Mouse (Mus musculus) lung, embryonic 15.5 days (tissue): ENCODE data around the gene Fstl1. TPM values are rescaled to one million over a fixed set of nuclear protein-coding genes. Genes with fewer than 3 reads are reported as not detected.

Source experiments
- ATAC-seq: fragments of 200-750 bp; cut with Nextera tagmentation; 2 replicates; pipeline ENCODE4 v1.8.0; 2017; ENCODE audit warnings: moderate number of reproducible peaks, borderline replicate concordance; ENCODE audit not compliant: low FRiP score, low TSS enrichment; ENCODE audit errors: extremely low read depth
- H3K27ac ChIP-seq: fragments of 300-500 bp; sonication (generic); 2 replicates; pipeline ENCODE4 v1.5.1; 2015; ENCODE audit warnings: moderate library complexity, mild to moderate bottlenecking, inconsistent platforms
- H3K27me3 ChIP-seq: fragments of 300-500 bp; sonication (generic); 2 replicates; pipeline ENCODE4 v1.6.1; 2015; ENCODE audit warnings: inconsistent platforms
- H3K36me3 ChIP-seq: fragments of 300-500 bp; sonication (generic); 2 replicates; pipeline ENCODE4 v1.6.1; 2015; ENCODE audit warnings: inconsistent platforms
- H3K4me1 ChIP-seq: fragments of 300-500 bp; sonication (generic); 2 replicates; pipeline ENCODE4 v1.6.1; 2015; ENCODE audit warnings: inconsistent platforms
- H3K4me2 ChIP-seq: fragments of 300-500 bp; sonication (generic); 2 replicates; pipeline ENCODE4 v1.6.1; 2015; ENCODE audit warnings: inconsistent platforms, mild to moderate bottlenecking, moderate library complexity
- H3K4me3 ChIP-seq: fragments of 300-500 bp; sonication (generic); 2 replicates; pipeline ENCODE4 v1.5.1; 2015; ENCODE audit warnings: mild to moderate bottlenecking, inconsistent platforms
- H3K9ac ChIP-seq: fragments of 300-500 bp; sonication (generic); 2 replicates; pipeline ENCODE4 v1.6.1; 2015; ENCODE audit warnings: inconsistent platforms
- H3K9me3 ChIP-seq: fragments of 300-500 bp; sonication (generic); 2 replicates; pipeline ENCODE4 v1.6.1; 2016; ENCODE audit warnings: inconsistent platforms
- WGBS: fragments of 180-500 bp; shearing (Covaris S2); methylation state at CpG from one replicate; pipeline ENCODE4 v1.1.7; 2015; 5-methylcytosine and 5-hydroxymethylcytosine counted together
- polyA plus RNA-seq: library from polyadenylated mRNA; unstranded; fragments of >200 nt; fragmentation: Nextera tagmentation; extraction: Ambion mirVana; gene quantifications from 2 replicates; pipeline ENCODE4 v1.2.1, GENCODE M21; 2015

Gene Fstl1
- polyA plus RNA-seq, 1 experiment from 2014 or later: 550 TPM

DNA sequence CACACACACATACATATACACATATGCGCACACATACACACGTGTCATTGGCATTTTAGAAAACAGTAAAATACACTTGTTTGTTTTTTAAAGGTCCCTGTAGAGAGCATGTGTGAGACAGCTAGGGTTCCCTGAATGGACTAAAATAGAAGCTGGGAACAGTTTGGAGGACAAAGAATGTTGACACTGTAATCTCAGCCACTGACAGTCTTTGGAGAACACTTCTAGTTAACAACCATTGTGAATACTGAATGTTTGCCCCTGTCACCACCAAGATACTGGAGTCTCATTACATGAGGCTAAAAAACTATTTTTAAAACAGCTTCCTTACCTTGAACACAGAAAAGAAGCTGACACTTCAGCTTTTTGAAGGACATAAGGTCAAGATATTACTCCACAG, 19.4 kb upstream of the Fstl1 start:
- Histone ChIP-seq H3K27me3 (no peaks in the 10 kb centered on the region), H3K27ac (no peak overlapping the region), H3K4me1 (peaks cover 20% of the 10 kb centered on the region), H3K4me3 (no peak overlapping the region), H3K4me2 (no peak overlapping the region), H3K36me3 (no peaks in the 10 kb centered on the region), H3K9ac (no peak overlapping the region), H3K9me3 (no peaks in the 10 kb centered on the region)
- WGBS: 72% methylated on average over 2 of the region's 2 CpGs
- no peak for ATAC-seq

GRCm38 (mm10) chr16:37763797-37764196, 12.9 kb upstream of the Fstl1 start:
- Histone ChIP-seq H3K4me2 (no peak overlapping the region), H3K27ac (no peak overlapping the region), H3K27me3 (no peaks in the 10 kb centered on the region), H3K4me3 (no peak overlapping the region), H3K9me3 (no peaks in the 10 kb centered on the region), H3K36me3 (no peaks in the 10 kb centered on the region), H3K4me1 (no peaks in the 10 kb centered on the region), H3K9ac (no peak overlapping the region)
- ATAC-seq: no peak
- WGBS: 47% methylated on average over 5 of the region's 5 CpGs

GRCm38 (mm10) chr16:37776166-37776859, 360 bp upstream of the Fstl1 start:
- peaks cover 38% of the 10 kb centered on the region for H3K4me1 ChIP-seq
- H3K4me2 ChIP-seq: peak overlapping the region; percentile 66
- peak overlapping the region; percentile 98 for H3K9ac ChIP-seq
- ATAC-seq: peak; percentile 11
- H3K4me3 ChIP-seq: peak overlapping the region; percentile 90
- 0 out of 2 replicates have a peak, but pooled peaks cover 5% of the 10 kb centered on the region for H3K27me3 ChIP-seq
- no peaks in the 10 kb centered on the region for H3K36me3 ChIP-seq
- H3K27ac ChIP-seq: peak overlapping the region; percentile 95; the same call in 1 of the 2 replicates
- H3K9me3 ChIP-seq: no peaks in the 10 kb centered on the region
- 29% methylated on average over 14 of the region's 14 CpGs for WGBS

DNA sequence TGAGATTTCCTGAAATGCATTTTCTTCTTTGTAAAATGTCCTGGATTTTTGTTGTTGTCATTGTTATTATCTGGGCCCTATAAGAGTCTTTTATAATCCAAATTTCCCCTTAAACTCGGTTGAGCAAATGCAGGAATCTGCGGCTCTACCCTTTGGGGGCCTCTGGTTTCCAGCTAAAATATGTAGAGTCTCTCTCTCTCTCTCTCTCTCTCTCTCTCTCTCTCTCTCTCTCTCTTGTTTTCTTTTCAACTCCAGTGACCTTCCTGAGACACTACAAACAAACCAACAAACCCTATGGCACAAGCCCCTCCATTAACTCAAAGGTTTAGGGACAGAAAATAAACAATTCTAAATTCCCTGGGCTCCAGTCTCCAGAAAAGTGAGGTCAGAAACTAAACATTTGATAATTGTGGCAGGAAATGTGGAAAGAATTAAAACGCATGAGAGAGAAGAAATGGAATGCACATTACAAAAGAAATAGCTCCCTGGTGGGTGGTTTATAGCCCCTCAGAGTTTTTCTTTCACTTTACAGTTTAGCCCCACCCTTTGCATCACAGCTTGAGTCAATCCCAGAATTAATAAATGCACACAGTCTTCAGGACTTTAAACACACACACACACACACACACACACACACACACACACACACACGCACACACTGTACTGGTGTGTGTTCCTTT, 1.3 kb downstream of the Fstl1 start:
- Histone ChIP-seq H3K4me1 (peaks cover 39% of the 10 kb centered on the region), H3K9me3 (no peaks in the 10 kb centered on the region), H3K27ac (peak overlapping the region; percentile 95), H3K36me3 (0 out of 2 replicates have a peak, but pooled peaks cover 6% of the 10 kb centered on the region), H3K4me2 (peak overlapping the region; percentile 66), H3K27me3 (0 out of 2 replicates have a peak, but pooled peaks cover 5% of the 10 kb centered on the region), H3K9ac (peak overlapping the region; percentile 98), H3K4me3 (peak overlapping the region; percentile 90)
- ATAC-seq: no peak
- 10% methylated on average over 4 of the region's 4 CpGs for whole genome bisulfite sequencing

- Histone ChIP-seq H3K4me1 (peaks cover 39% of the 10 kb centered on the region), H3K4me2 (peak overlapping the region; percentile 66), H3K27ac (peak overlapping the region; percentile 95), H3K36me3 (peaks cover 10% of the 10 kb centered on the region; the same call in 1 of the 2 replicates), H3K9ac (peak overlapping the region; percentile 10; the same call in 1 of the 2 replicates), H3K9me3 (no peaks in the 10 kb centered on the region), H3K27me3 (0 out of 2 replicates have a peak, but pooled peaks cover 5% of the 10 kb centered on the region), H3K4me3 (peak overlapping the region; percentile 90)
- ATAC-seq: no peak
- 30% methylated on average over 5 of the region's 5 CpGs for WGBS
Observed at GRCm38 (mm10) chr16:37778529-37778928, 1.9 kb downstream of the Fstl1 start.

GRCm38 (mm10) chr16:37779651-37780280, 3.1 kb downstream of the Fstl1 start:
- peak overlapping the region; percentile 95 for H3K27ac ChIP-seq
- peak overlapping the region; percentile 90 for H3K4me3 ChIP-seq
- H3K9me3 ChIP-seq: no peaks in the 10 kb centered on the region
- H3K27me3 ChIP-seq: 0 out of 2 replicates have a peak, but pooled peaks cover 5% of the 10 kb centered on the region
- peaks cover 10% of the 10 kb centered on the region; the same call in 1 of the 2 replicates for H3K36me3 ChIP-seq
- peaks cover 41% of the 10 kb centered on the region for H3K4me1 ChIP-seq
- no peak; the same call in 1 of the 2 replicates for ATAC-seq
- peak overlapping the region; percentile 66 for H3K4me2 ChIP-seq
- WGBS: 22% methylated on average over 7 of the region's 7 CpGs
- peak overlapping the region; percentile 1; the same call in 1 of the 2 replicates for H3K9ac ChIP-seq

GRCm38 (mm10) chr16:37780386-37780785, 3.7 kb downstream of the Fstl1 start:
- 14% methylated on average over 1 of the region's 1 CpGs for WGBS
- H3K9ac ChIP-seq: no peak overlapping the region
- peaks cover 44% of the 10 kb centered on the region for H3K4me1 ChIP-seq

GRCm38 (mm10) chr16:37780911-37781310, 4.2 kb downstream of the Fstl1 start:
- H3K4me3 ChIP-seq: no peak overlapping the region
- H3K9ac ChIP-seq: no peak overlapping the region
- 0 out of 2 replicates have a peak, but pooled peaks cover 1% of the 10 kb centered on the region for H3K27me3 ChIP-seq
- H3K4me2 ChIP-seq: peak overlapping the region; percentile 66
- no peak for ATAC-seq
- peaks cover 49% of the 10 kb centered on the region for H3K4me1 ChIP-seq
- H3K36me3 ChIP-seq: peaks cover 14% of the 10 kb centered on the region
- H3K9me3 ChIP-seq: no peaks in the 10 kb centered on the region
- WGBS: 48% methylated on average over 3 of the region's 3 CpGs
- peak overlapping the region; percentile 62 for H3K27ac ChIP-seq

More at GRCm38 (mm10) chr16:37780386-37780785, 3.7 kb downstream of the Fstl1 start:
- Histone ChIP-seq H3K4me3 (no peak overlapping the region), H3K36me3 (peaks cover 10% of the 10 kb centered on the region; the same call in 1 of the 2 replicates), H3K27ac (peak overlapping the region; percentile 62), H3K27me3 (0 out of 2 replicates have a peak, but pooled peaks cover 5% of the 10 kb centered on the region), H3K4me2 (peak overlapping the region; percentile 66), H3K9me3 (no peaks in the 10 kb centered on the region)
- no peak for ATAC-seq

DNA sequence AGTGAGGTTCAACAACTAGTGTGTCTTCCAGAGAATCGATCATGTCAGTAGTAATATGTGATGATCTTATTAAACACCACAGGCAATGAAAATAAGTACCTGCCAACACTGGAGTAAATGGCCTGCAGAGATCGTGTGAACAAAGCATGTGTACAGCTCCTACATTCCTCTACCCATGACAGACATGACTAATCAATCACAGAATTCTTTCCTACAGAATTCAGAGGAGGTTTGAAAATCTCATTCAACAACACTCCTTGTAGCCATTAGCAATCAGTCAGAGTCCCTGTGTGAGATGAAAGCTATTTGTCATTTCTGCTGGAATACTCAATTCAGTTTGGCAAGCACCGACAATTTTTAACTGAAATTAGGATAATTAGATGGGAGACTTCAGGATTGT, 7.9 kb downstream of the Fstl1 start:
- no peaks in the 10 kb centered on the region for H3K27me3 ChIP-seq
- H3K9ac ChIP-seq: no peak overlapping the region
- H3K36me3 ChIP-seq: peaks cover 23% of the 10 kb centered on the region
- H3K27ac ChIP-seq: no peak overlapping the region
- no peaks in the 10 kb centered on the region for H3K9me3 ChIP-seq
- WGBS: 68% methylated on average over 3 of the region's 3 CpGs
- ATAC-seq: no peak
- peaks cover 62% of the 10 kb centered on the region for H3K4me1 ChIP-seq
- H3K4me3 ChIP-seq: no peak overlapping the region
- H3K4me2 ChIP-seq: no peak overlapping the region

DNA sequence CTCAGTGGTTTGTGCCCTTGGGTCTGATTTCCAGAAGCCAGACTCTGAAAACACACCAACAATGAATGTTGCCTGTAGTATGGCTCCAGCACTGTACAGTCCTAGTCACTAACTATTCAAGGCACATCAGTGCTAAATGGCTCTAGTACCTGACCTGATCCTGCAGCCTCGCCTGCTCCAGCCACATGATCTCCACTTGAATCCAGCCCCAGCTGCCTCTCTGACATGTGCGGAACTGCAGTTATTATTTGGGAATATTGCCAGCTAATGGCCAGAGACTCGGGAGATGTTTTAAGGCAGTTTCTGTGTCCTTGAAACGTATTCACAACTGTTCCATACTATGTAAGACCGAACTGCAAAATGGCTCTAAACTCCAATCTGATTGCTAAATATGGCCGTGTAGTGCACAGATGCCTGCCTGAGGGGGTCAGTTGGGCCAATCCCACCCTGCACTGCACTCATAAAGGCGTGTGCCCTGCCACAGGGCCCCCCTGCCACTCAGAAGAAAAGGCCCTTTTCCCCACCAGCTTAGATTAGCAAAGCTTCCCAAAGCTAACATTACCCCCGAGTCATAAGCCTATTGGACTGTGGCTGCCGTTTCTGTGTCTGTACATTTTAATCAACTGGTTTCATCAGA, 11.0 kb downstream of the Fstl1 start:
- peaks cover 22% of the 10 kb centered on the region for H3K36me3 ChIP-seq
- no peaks in the 10 kb centered on the region for H3K27me3 ChIP-seq
- H3K9ac ChIP-seq: peak overlapping the region; percentile 42
- no peak for ATAC-seq
- peak overlapping the region; percentile 96 for H3K27ac ChIP-seq
- H3K9me3 ChIP-seq: no peaks in the 10 kb centered on the region
- no peak overlapping the region for H3K4me3 ChIP-seq
- WGBS: 23% methylated on average over 9 of the region's 9 CpGs
- H3K4me1 ChIP-seq: peaks cover 70% of the 10 kb centered on the region
- H3K4me2 ChIP-seq: peak overlapping the region; percentile 40

DNA sequence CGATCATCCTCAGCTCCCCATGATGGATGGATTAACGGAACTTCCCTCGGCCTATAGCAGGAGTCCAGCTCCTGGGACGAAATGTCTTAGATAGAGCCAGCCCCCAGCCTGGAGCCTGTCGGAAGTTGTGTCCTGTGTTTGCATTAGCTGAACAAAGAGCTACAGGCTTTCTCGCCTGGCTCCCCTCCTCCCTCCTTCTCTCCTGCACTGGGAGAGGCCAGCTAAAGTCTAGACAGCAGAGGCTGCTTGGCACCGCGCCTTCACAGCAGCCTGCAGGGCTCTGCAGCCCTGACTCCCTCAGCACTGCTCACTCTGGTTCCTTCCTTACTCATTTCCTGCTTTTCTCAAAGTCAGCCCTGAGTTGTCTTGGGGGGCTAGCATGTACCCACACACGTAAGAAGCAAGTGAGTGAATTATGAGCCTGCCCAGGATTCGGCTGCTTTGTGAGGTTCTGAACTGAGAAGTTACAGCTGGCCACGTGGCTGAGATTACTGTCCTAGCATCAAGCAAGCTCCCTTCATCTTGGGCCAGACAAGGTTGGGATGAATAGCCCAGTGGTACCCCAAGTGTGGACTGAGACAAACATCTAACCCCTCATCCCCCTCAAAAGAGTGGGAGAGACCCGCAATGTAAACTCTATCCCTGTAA, 11.8 kb downstream of the Fstl1 start:
- Histone ChIP-seq H3K27me3 (no peaks in the 10 kb centered on the region), H3K9ac (no peak overlapping the region), H3K4me3 (no peak overlapping the region), H3K4me2 (peak overlapping the region; percentile 40), H3K36me3 (peaks cover 21% of the 10 kb centered on the region), H3K4me1 (peaks cover 70% of the 10 kb centered on the region), H3K9me3 (no peaks in the 10 kb centered on the region), H3K27ac (peak overlapping the region; percentile 96)
- ATAC-seq: peak; percentile 95
- WGBS: 8% methylated on average over 12 of the region's 12 CpGs
